Mouse (Mus musculus) cerebellum, adult 9-10 months (tissue): ENCODE measurements around the gene Diaph2.
A peak's percentile ranks its signal among the peaks of the same experiment; 100 is the strongest.
"Not testable (repeated sequence)": the region's sequence is repeated elsewhere in the genome, so short reads cannot be mapped to it uniquely, and the experiment has no call there.

Experiments
- DNase-seq: peaks from one replicate; pipeline ENCODE4 v3.0.0; 2022

The Diaph2 gene

GRCm38 (mm10) chrX:130350808-130351435 lies 601.4 kb downstream of the Diaph2 start:
- DNase-seq = no peak

- DNase-seq = no peak
These were observed 601.9 kb downstream of the Diaph2 start for GRCm38 (mm10) chrX:130351480-130351879.

GRCm38 (mm10) chrX:130393508-130394145 lies 644.1 kb downstream of the Diaph2 start:
- no peak for DNase-seq

- DNase-seq = peak; percentile 59
These were observed 653.7 kb downstream of the Diaph2 start for GRCm38 (mm10) chrX:130403214-130403613.

- not testable (repeated sequence) for DNase-seq
These were observed 657.9 kb downstream of the Diaph2 start for GRCm38 (mm10) chrX:130407471-130407870.

- peak; percentile 80 for DNase-seq
These were observed 659.4 kb downstream of the Diaph2 start for GRCm38 (mm10) chrX:130408985-130409384.

GRCm38 (mm10) chrX:130423134-130423533 lies 673.6 kb downstream of the Diaph2 start:
- DNase-seq = no peak

- no peak for DNase-seq
These were observed 702.4 kb downstream of the Diaph2 start for GRCm38 (mm10) chrX:130451822-130452487.

GRCm38 (mm10) chrX:130452488-130452823 lies 702.9 kb downstream of the Diaph2 start:
- no peak for DNase-seq

GRCm38 (mm10) chrX:130473133-130473532 lies 723.6 kb downstream of the Diaph2 start:
- DNase-seq = no peak

- DNase-seq = no peak
These were observed 731.3 kb downstream of the Diaph2 start for GRCm38 (mm10) chrX:130480877-130481276.

GRCm38 (mm10) chrX:130502680-130503464 lies 753.3 kb downstream of the Diaph2 start:
- DNase-seq = peak; percentile 14

GRCm38 (mm10) chrX:130503465-130503860 lies 753.9 kb downstream of the Diaph2 start:
- DNase-seq = no peak

GRCm38 (mm10) chrX:130505626-130506025 lies 756.1 kb downstream of the Diaph2 start:
- no peak for DNase-seq
